In genomic region chr1:180850316-180851270, GRCm38 (mm10) we compare ENCODE assay signal across 8 mouse cellular contexts. TPM values are rescaled to one million over a fixed set of nuclear protein-coding genes. Genes with fewer than 3 reads are reported as not detected.
DNase-seq lines count a peak whose midpoint lies in the region; ATAC-seq and TF ChIP-seq lines count a peak whose summit lies in the region.

Gene Sde2 (plus strand): TSS chr1:180851127.

- peak; percentile 99 for ATAC-seq in forebrain, embryonic 11.5 days (replicated peaks; ENCODE audit: low FRiP score)
- peak; percentile 97 for ATAC-seq in heart, embryonic 16.5 days (replicated peaks; ENCODE audit: extremely low read depth, insufficient read depth, low FRiP score)
- ATAC-seq in liver, embryonic 15.5 days (ENCODE audit: insufficient read depth): peak; percentile 90
- ATAC-seq in neural tube, embryonic 12.5 days (ENCODE audit: low FRiP score, low read depth): peak; percentile 96

- peaks cover 4 to 20% of the 10 kb centered on the region in 2 experiments for H3K36me3 ChIP-seq in CH12.LX (replicated peaks in 1 of 2; ENCODE audit: control insufficient read depth in 1 of 2, insufficient read depth in 1 of 2, low read length in 1 of 2)
- H3K36me3 ChIP-seq in forebrain, embryonic 11.5 days (ENCODE audit: control insufficient read depth, insufficient read depth, low read length): no peaks in the 10 kb centered on the region
- H3K36me3 ChIP-seq in heart, embryonic 16.5 days (ENCODE audit: control insufficient read depth, insufficient read depth): peaks cover 7% of the 10 kb centered on the region
- peaks cover 18% of the 10 kb centered on the region for H3K36me3 ChIP-seq in liver, embryonic 15.5 days (replicated peaks)
- H3K36me3 ChIP-seq in neural tube, embryonic 12.5 days: peaks cover 3% of the 10 kb centered on the region; the same call in 1 of the 2 replicates

- peaks cover 24% of the 10 kb centered on the region for H3K79me2 ChIP-seq in CH12.LX (replicated peaks; ENCODE audit: control insufficient read depth, extremely low read depth, insufficient read depth, poor library complexity, severe bottlenecking)

- in situ Hi-C loops in CH12.LX (cut with MboI; ENCODE audit: low pct_ligation_motif_present, low pct_unique_long_range_greater_than_20kb, low sequenced_read_pairs): no loop called here

- WGBS in forebrain, embryonic 11.5 days: under 1% methylated on average over 77 of the region's 77 CpGs
- WGBS in heart, embryonic 16.5 days: 1% methylated on average over 76 of the region's 77 CpGs
- WGBS in liver, embryonic 15.5 days (ENCODE audit: insufficient replicate concordance): under 1% methylated on average over 77 of the region's 77 CpGs
- WGBS in neural tube, embryonic 12.5 days: under 1% methylated on average over 77 of the region's 77 CpGs

- no peak for TF ChIP-seq RAD21 in CH12.LX (IDR thresholded peaks at IDR 0.05; ENCODE audit: low read depth, low read length)

- peak within 1 kb of the TSS; percentile 89 to 99 (median 96) for H3K4me3 ChIP-seq in CH12.LX (replicated peaks in 1 of 3; ENCODE audit: low read depth in 2 of 3, low read length in 2 of 3, poor library complexity in 1 of 3)
- peak within 1 kb of the TSS; percentile 85 for H3K4me3 ChIP-seq in forebrain, embryonic 11.5 days (ENCODE audit: low read depth, low read length)
- H3K4me3 ChIP-seq in heart, embryonic 16.5 days (ENCODE audit: low read length): peak within 1 kb of the TSS; percentile 80
- peak within 1 kb of the TSS; percentile 85 for H3K4me3 ChIP-seq in liver, embryonic 15.5 days (replicated peaks)
- H3K4me3 ChIP-seq in neural tube, embryonic 12.5 days: peak within 1 kb of the TSS; percentile 74

- peak within 1 kb of the TSS; percentile 90 for H3K9ac ChIP-seq in CH12.LX (ENCODE audit: insufficient read depth, low read depth)
- peak within 1 kb of the TSS; percentile 83 for H3K9ac ChIP-seq in forebrain, embryonic 11.5 days (ENCODE audit: low read length)
- peak within 1 kb of the TSS; percentile 88 for H3K9ac ChIP-seq in heart, embryonic 16.5 days (ENCODE audit: low read length)
- H3K9ac ChIP-seq in liver, embryonic 15.5 days: peak within 1 kb of the TSS; percentile 81
- H3K9ac ChIP-seq in neural tube, embryonic 12.5 days: peak within 1 kb of the TSS; percentile 63

- peaks cover 12 to 36% of the 10 kb centered on the region in 2 experiments; a peak in 3 of 4 replicates for H3K4me1 ChIP-seq in CH12.LX (ENCODE audit: control insufficient read depth in 1 of 2, insufficient read depth in 2 of 2)
- peaks cover 24% of the 10 kb centered on the region; the same call in 1 of the 2 replicates for H3K4me1 ChIP-seq in forebrain, embryonic 11.5 days (replicated peaks; ENCODE audit: control insufficient read depth, insufficient read depth, low read length)
- H3K4me1 ChIP-seq in heart, embryonic 16.5 days (ENCODE audit: control insufficient read depth, insufficient read depth, low read length): peaks cover 34% of the 10 kb centered on the region
- peaks cover 60% of the 10 kb centered on the region for H3K4me1 ChIP-seq in liver, embryonic 15.5 days (replicated peaks)
- H3K4me1 ChIP-seq in neural tube, embryonic 12.5 days: peaks cover 33% of the 10 kb centered on the region

- DNase-seq in CH12.LX (ENCODE audit: extremely low read depth): peak; percentile 99
- peak; percentile 100 for DNase-seq in c-Kit-positive CD71-positive TER-119-negative erythroid progenitor cells, embryonic 14.5 days (ENCODE audit: low read depth)
- peak; percentile 100 for DNase-seq in forebrain, embryonic 11.5 days (ENCODE audit: low spot score)
- peak; percentile 100 for DNase-seq in kidney, postnatal 36 days
- peak; percentile 99 for DNase-seq in telencephalon, adult 2 months (ENCODE audit: low read depth, low spot score)

- peak within 1 kb of the TSS; percentile 66 for H3K27ac ChIP-seq in CH12.LX (ENCODE audit: insufficient read depth, low read depth)
- peak within 1 kb of the TSS; percentile 95 for H3K27ac ChIP-seq in forebrain, embryonic 11.5 days (ENCODE audit: low read depth, low read length)
- peak within 1 kb of the TSS; percentile 96 for H3K27ac ChIP-seq in heart, embryonic 16.5 days (ENCODE audit: low read length)
- H3K27ac ChIP-seq in liver, embryonic 15.5 days (replicated peaks): peak within 1 kb of the TSS; percentile 97
- peak within 1 kb of the TSS; percentile 92 for H3K27ac ChIP-seq in neural tube, embryonic 12.5 days

- no peaks in the 10 kb centered on the region for H3K27me3 ChIP-seq in CH12.LX (replicated peaks)
- H3K27me3 ChIP-seq in forebrain, embryonic 11.5 days (ENCODE audit: control insufficient read depth, insufficient read depth, low read length): no peaks in the 10 kb centered on the region
- no peaks in the 10 kb centered on the region for H3K27me3 ChIP-seq in heart, embryonic 16.5 days (ENCODE audit: control insufficient read depth, insufficient read depth, low read length)
- H3K27me3 ChIP-seq in liver, embryonic 15.5 days: no peaks in the 10 kb centered on the region
- H3K27me3 ChIP-seq in neural tube, embryonic 12.5 days (replicated peaks): no peaks in the 10 kb centered on the region

- dilution Hi-C loops in CH12.LX (cut with MboI; ENCODE audit: extremely low pct_ligation_motif_present, extremely low pct_unique_long_range_greater_than_20kb, low sequenced_read_pairs): no loop called here

- H3K4me2 ChIP-seq in CH12.LX (ENCODE audit: insufficient read depth, low read depth, poor library complexity, severe bottlenecking): peak within 1 kb of the TSS; percentile 63
- H3K4me2 ChIP-seq in forebrain, embryonic 11.5 days (ENCODE audit: low read depth, low read length, severe bottlenecking): peak within 1 kb of the TSS; percentile 83
- peak within 1 kb of the TSS; percentile 96 for H3K4me2 ChIP-seq in heart, embryonic 16.5 days (ENCODE audit: low read depth, low read length)
- peak within 1 kb of the TSS; percentile 75 for H3K4me2 ChIP-seq in liver, embryonic 15.5 days
- H3K4me2 ChIP-seq in neural tube, embryonic 12.5 days (replicated peaks): peak within 1 kb of the TSS; percentile 79

- TF ChIP-seq CTCF in CH12.LX (conservative IDR thresholded peaks at IDR 0.05 in 1 of 2, IDR thresholded peaks at IDR 0.05 in 1 of 2; ENCODE audit: low read depth in 2 of 2, low read length in 2 of 2): no peak

- no peaks in the 10 kb centered on the region for H3K9me3 ChIP-seq in CH12.LX (replicated peaks; ENCODE audit: low read length)
- H3K9me3 ChIP-seq in forebrain, embryonic 11.5 days (ENCODE audit: control insufficient read depth, low read length): no peaks in the 10 kb centered on the region
- H3K9me3 ChIP-seq in heart, embryonic 16.5 days (replicated peaks; ENCODE audit: control insufficient read depth, low read length): no peaks in the 10 kb centered on the region
- no peaks in the 10 kb centered on the region for H3K9me3 ChIP-seq in liver, embryonic 15.5 days (replicated peaks)
- H3K9me3 ChIP-seq in neural tube, embryonic 12.5 days: no peaks in the 10 kb centered on the region

- TF ChIP-seq POLR2A in CH12.LX (IDR thresholded peaks at IDR 0.05; ENCODE audit: low read depth, low read length): peak; percentile 97

- TF ChIP-seq EP300 in CH12.LX (IDR thresholded peaks at IDR 0.05; ENCODE audit: low read length): 0 out of 2 replicates have a peak, but pooled peaks have one; percentile 20

TF ChIP-seq in CH12.LX, 34 proteins besides CTCF, POLR2A, EP300 and RAD21 (continues in another document):
- TF ChIP-seq ETS1 (conservative IDR thresholded peaks at IDR 0.05; ENCODE audit: low read depth, low read length): peak; percentile 98
- peak; percentile 89 for TF ChIP-seq NELFE (IDR thresholded peaks at IDR 0.05; ENCODE audit: low read depth, low read length)
- peak; percentile 97 for TF ChIP-seq TBP (conservative IDR thresholded peaks at IDR 0.05; ENCODE audit: low read depth, low read length)
- TF ChIP-seq SIN3A (IDR thresholded peaks at IDR 0.05; ENCODE audit: low read length): peak; percentile 81
- TF ChIP-seq ZC3H11A (IDR thresholded peaks at IDR 0.05; ENCODE audit: low read depth, low read length): no peak
- peak; percentile 71; the same call in 1 of the 2 replicates for TF ChIP-seq KAT2A (IDR thresholded peaks at IDR 0.05; ENCODE audit: insufficient replicate concordance, low read length)
- peak; percentile 94 for TF ChIP-seq MEF2A (IDR thresholded peaks at IDR 0.05; ENCODE audit: borderline replicate concordance, low read depth, low read length)
- TF ChIP-seq MXI1 (IDR thresholded peaks at IDR 0.05; ENCODE audit: low read depth, low read length): peak; percentile 98
- TF ChIP-seq UBTF (IDR thresholded peaks at IDR 0.05; ENCODE audit: low read depth, low read length): no peak
- peak; percentile 90 for TF ChIP-seq HCFC1 (IDR thresholded peaks at IDR 0.05; ENCODE audit: low read depth, low read length)
- TF ChIP-seq PAX5 (IDR thresholded peaks at IDR 0.05; ENCODE audit: low read length): no peak
- no peak for TF ChIP-seq JUND (conservative IDR thresholded peaks at IDR 0.05; ENCODE audit: low read depth, low read length)
- no peak for TF ChIP-seq SMC3 (IDR thresholded peaks at IDR 0.05; ENCODE audit: low read depth, low read length)
- TF ChIP-seq NRF1 (IDR thresholded peaks at IDR 0.05; ENCODE audit: low read depth, low read length): peak; percentile 58
- peak; percentile 80 for TF ChIP-seq IRF4 (IDR thresholded peaks at IDR 0.05; ENCODE audit: low read depth, low read length)
- TF ChIP-seq E2F4 (IDR thresholded peaks at IDR 0.05; ENCODE audit: insufficient replicate concordance, low read depth, low read length): peak; percentile 48; the same call in 1 of the 2 replicates
- TF ChIP-seq ELF1 (IDR thresholded peaks at IDR 0.05; ENCODE audit: low read depth, low read length): peak; percentile 94
- TF ChIP-seq GABPA (IDR thresholded peaks at IDR 0.05; ENCODE audit: insufficient replicate concordance, low read depth, low read length): peak; percentile 82
- peak; percentile 100 for TF ChIP-seq USF1 (IDR thresholded peaks at IDR 0.05; ENCODE audit: low read depth, low read length)
- TF ChIP-seq MAZ (IDR thresholded peaks at IDR 0.05; ENCODE audit: low read depth, low read length): peak; percentile 99
- no peak for TF ChIP-seq ZKSCAN1 (IDR thresholded peaks at IDR 0.05; ENCODE audit: borderline replicate concordance, low read depth, low read length)
- TF ChIP-seq JUN (IDR thresholded peaks at IDR 0.05; ENCODE audit: insufficient read depth, low read depth, low read length): no peak
- peak; percentile 98 for TF ChIP-seq BHLHE40 (IDR thresholded peaks at IDR 0.05; ENCODE audit: low read depth, low read length)

RNA-seq across cellular contexts. Expression of gene Sde2, which starts in this region (rescaled TPM):
- total RNA-seq in CH12.LX (2012; rRNA removed) (24.7 and 26.3 TPM in 2 replicates), CH12.LX (2014; rRNA removed) (25.1 and 28.0 TPM in 2 replicates)
- polyA plus RNA-seq in CH12.LX (2012; ENCODE audit: insufficient read length, low read depth): 33.2 and 34.6 TPM in 2 replicates
- 33.8 and 35.4 TPM in 2 replicates for polyA plus RNA-seq in forebrain, embryonic 11.5 days (2014; fragmentation: Nextera tagmentation; extraction: Ambion mirVana)
- 22.2 and 28.6 TPM in 2 replicates for polyA plus RNA-seq in heart, embryonic 16.5 days (2015; fragmentation: Nextera tagmentation; extraction: Ambion mirVana)
- 21.8 and 22.4 TPM in 2 replicates for polyA plus RNA-seq in liver, embryonic 15.5 days (2015; fragmentation: Nextera tagmentation; extraction: Ambion mirVana)
- polyA plus RNA-seq in neural tube, embryonic 12.5 days (2016; fragmentation: Nextera tagmentation; extraction: Ambion mirVana): 37.6 and 40.5 TPM in 2 replicates

Comparison
In these comparisons a context has a peak if more than half of its experiments do, and no peak if none do; other contexts are left out.
1. Peak in every context shown above with its lines: DNase-seq, ATAC-seq, H3K4me3 ChIP-seq and H3K27ac ChIP-seq.